Mouse (Mus musculus): ENCODE measurements at regions not wholly inside any gene's neighbourhood (a gene's known extent, or its start where the extent isn't known, plus 50 kb on each side); places are given as distances from the start of the nearest gene placed in this dataset.

DNA sequence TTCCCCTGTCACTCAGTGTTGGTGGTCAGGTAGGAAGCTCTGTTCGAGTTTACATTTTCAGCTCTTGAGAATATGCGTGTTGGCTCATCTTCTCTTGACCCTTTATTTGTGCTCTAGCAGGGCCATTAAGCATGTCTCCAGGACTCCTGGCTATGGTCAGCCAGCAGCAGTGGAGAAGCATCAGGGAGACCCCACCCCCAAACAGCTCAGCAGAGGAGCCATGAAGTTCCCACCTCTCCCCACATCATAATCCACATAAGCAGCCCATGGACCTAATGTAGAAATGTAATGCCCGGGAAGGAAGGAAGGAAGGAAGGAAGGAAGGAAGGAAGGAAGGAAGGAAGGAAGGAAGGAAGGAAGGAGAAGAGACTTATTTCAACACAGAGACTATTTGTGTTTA is 261.5 kb downstream of the Dhx15 start:
- TF ChIP-seq CTCF (conservative IDR thresholded peaks at IDR 0.05; ENCODE audit: insufficient read depth, insufficient read length, low read depth, low read length) (no peak), POLR2A (IDR thresholded peaks at IDR 0.05; ENCODE audit: low read depth, low read length) (no peak)
